Mouse (Mus musculus): ENCODE results near the gene Csde1. TPM values are rescaled to one million over a fixed set of nuclear protein-coding genes. Genes with fewer than 3 reads are reported as not detected.
A peak's percentile ranks its signal among the peaks of the same experiment; 100 is the strongest.

Gene Csde1
- polyA plus RNA-seq, 1 experiment from 2014 or later = 314 TPM

DNA sequence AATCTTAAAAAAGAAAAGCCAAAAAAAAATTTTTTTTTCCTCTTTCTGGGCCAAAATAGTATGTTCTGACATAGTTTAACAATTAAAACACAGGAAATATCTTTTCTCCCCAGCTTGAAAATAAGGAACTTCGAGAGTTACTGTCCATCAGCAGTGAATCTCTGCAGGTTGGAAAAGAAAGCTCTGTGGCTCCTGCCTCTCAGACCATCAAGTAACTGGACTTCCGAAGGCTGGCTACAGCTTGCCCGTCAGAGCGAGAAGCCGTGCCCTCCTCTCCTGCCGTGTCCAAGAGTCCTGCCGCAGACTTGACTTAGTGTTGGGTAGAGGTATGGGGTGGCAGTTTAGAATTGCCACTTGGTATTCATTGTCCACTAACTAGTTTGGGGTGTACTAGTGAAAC is 18.6 kb upstream of the Csde1 start:
- H3K4me3 ChIP-seq = no peak overlapping the region
- no peak overlapping the region for H3K27ac ChIP-seq (replicated peaks)
- ATAC-seq (ENCODE audit: low FRiP score, low read depth) = no peak
- 95% methylated on average over 7 of the region's 7 CpGs for WGBS
- H3K27me3 ChIP-seq = no peaks in the 10 kb centered on the region
- peaks cover 67% of the 10 kb centered on the region for H3K36me3 ChIP-seq
- H3K9me3 ChIP-seq = no peaks in the 10 kb centered on the region
- H3K4me1 ChIP-seq (replicated peaks) = peaks cover 12% of the 10 kb centered on the region
- H3K4me2 ChIP-seq = no peak overlapping the region
- no peak overlapping the region for H3K9ac ChIP-seq

- Histone ChIP-seq H3K9ac (no peak overlapping the region), H3K4me2 (no peak overlapping the region), H3K4me3 (no peak overlapping the region), H3K27me3 (no peaks in the 10 kb centered on the region), H3K36me3 (no peaks in the 10 kb centered on the region), H3K4me1 (replicated peaks) (peaks cover 14% of the 10 kb centered on the region), H3K9me3 (no peaks in the 10 kb centered on the region), H3K27ac (replicated peaks) (no peak overlapping the region)
- WGBS = 68% methylated on average over 2 of the region's 2 CpGs
- ATAC-seq (ENCODE audit: low FRiP score, low read depth) = no peak
These were observed 2.9 kb upstream of the Csde1 start for GRCm38 (mm10) chr3:103017350-103017749.

DNA sequence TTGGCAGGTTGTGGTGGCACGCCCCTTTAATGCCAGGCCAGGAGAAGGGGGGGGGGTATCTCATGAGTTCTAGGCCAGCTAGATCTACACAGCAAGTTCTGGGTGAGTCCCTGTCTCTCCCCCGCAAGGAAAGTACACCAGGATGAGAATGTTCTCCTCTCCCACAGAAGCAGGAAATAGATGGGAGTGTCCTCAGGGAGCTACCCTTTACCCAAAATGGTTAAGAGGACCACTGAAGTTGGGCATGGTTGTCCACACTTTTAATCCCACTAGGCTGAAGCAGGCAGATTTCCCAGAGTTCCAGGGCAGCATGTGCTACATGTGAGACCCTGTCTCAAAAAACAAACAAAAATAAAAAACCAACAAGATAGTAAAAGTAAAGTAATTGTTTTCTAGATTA is 764 bp upstream of the Csde1 start:
- Histone ChIP-seq H3K9ac (no peak overlapping the region), H3K36me3 (no peaks in the 10 kb centered on the region), H3K27me3 (no peaks in the 10 kb centered on the region), H3K4me3 (peak overlapping the region; percentile 70), H3K4me1 (replicated peaks) (peaks cover 26% of the 10 kb centered on the region), H3K9me3 (no peaks in the 10 kb centered on the region), H3K4me2 (peak overlapping the region; percentile 65), H3K27ac (replicated peaks) (peak overlapping the region; percentile 97)
- ATAC-seq (ENCODE audit: low FRiP score, low read depth) = no peak
- WGBS = 94% methylated on average over 2 of the region's 2 CpGs

DNA sequence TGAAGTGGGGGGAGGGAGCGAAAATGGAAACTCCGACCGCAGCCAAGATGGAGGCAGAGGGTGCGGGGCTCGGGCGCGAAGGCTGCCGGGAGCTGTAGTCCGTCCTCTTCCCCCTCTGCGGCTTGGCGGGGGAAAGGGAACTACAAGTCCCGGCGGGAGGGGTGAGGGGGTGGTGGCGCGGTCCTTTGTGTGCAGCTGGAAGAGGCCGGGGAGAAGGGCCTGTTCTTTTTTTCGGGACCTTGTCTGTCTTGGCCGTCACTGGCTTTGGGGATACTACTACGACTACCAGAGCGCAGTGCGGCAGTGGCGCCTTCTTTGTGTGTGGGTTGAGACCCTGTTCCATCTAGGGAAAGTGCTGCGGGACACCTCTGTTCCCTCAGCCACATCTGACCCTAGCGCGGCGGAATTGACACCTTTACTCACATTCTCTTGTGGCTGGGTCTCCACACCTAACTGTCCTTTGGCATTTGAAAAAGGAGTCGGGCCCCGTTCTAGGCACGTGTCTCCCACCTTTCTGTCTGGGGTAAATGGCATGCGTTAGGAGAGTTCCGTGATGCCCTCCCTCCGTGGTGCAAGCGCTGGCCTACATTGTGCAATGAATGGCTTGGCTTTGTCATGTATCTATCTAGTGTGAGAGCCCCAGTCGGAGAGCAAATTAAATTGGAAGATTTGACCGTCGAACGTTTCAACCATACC is 865 bp downstream of the Csde1 start:
- H3K4me3 ChIP-seq = peak overlapping the region; percentile 70
- peak overlapping the region; percentile 97 for H3K27ac ChIP-seq (replicated peaks)
- under 1% methylated on average over 36 of the region's 37 CpGs for WGBS
- H3K9me3 ChIP-seq = no peaks in the 10 kb centered on the region
- ATAC-seq (ENCODE audit: low FRiP score, low read depth) = peak; percentile 95
- H3K36me3 ChIP-seq = no peaks in the 10 kb centered on the region
- H3K4me2 ChIP-seq = peak overlapping the region; percentile 65
- peaks cover 26% of the 10 kb centered on the region for H3K4me1 ChIP-seq (replicated peaks)
- H3K9ac ChIP-seq = peak overlapping the region; percentile 95
- H3K27me3 ChIP-seq = no peaks in the 10 kb centered on the region

GRCm38 (mm10) chr3:103026174-103026573 is 5.9 kb downstream of the Csde1 start:
- no peaks in the 10 kb centered on the region for H3K27me3 ChIP-seq
- 98% methylated on average over 1 of the region's 1 CpGs for WGBS
- H3K4me3 ChIP-seq = no peak overlapping the region

GRCm38 (mm10) chr3:103040285-103040684 is 20.1 kb downstream of the Csde1 start:
- H3K9me3 ChIP-seq = no peaks in the 10 kb centered on the region
- no peak overlapping the region for H3K27ac ChIP-seq (replicated peaks)
- no peak for ATAC-seq (ENCODE audit: low FRiP score, low read depth)
- no peak overlapping the region for H3K4me3 ChIP-seq
- H3K9ac ChIP-seq = no peak overlapping the region
- H3K4me1 ChIP-seq (replicated peaks) = no peaks in the 10 kb centered on the region
- no peak overlapping the region for H3K4me2 ChIP-seq
- peaks cover 42% of the 10 kb centered on the region for H3K36me3 ChIP-seq
- WGBS = 95% methylated on average over 6 of the region's 6 CpGs
- no peaks in the 10 kb centered on the region for H3K27me3 ChIP-seq

More at GRCm38 (mm10) chr3:103026174-103026573, 5.9 kb downstream of the Csde1 start:
- H3K4me2 ChIP-seq = no peak overlapping the region
- no peak overlapping the region for H3K27ac ChIP-seq (replicated peaks)
- no peak overlapping the region for H3K9ac ChIP-seq
- H3K9me3 ChIP-seq = no peaks in the 10 kb centered on the region
- peaks cover 20% of the 10 kb centered on the region for H3K36me3 ChIP-seq
- ATAC-seq (ENCODE audit: low FRiP score, low read depth) = no peak
- H3K4me1 ChIP-seq (replicated peaks) = peaks cover 20% of the 10 kb centered on the region

DNA sequence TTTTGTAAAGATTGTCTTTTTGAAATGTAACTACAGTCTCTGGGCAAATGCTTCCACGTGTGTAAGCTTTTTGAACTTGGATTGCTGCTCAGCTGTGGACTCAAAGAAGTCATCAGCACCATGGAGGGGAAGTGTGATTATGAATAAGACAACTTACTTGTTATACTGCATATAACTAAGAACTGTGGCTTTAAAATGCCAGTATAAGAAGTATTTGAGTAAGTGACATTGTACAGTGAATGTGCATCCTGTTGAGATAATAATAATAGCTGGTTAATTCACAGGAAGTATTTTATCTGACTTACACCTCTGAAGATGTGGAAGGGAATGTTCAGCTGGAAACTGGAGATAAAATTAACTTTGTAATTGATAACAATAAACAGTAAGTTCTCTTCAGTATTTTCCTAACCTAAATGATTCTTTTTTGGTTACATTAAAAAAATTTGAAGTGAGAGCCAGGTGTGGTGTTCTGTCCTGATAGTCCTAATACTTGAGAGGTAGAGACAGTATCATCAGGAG is 20.7 kb downstream of the Csde1 start:
- Histone ChIP-seq H3K9me3 (no peaks in the 10 kb centered on the region), H3K4me3 (no peak overlapping the region), H3K27me3 (no peaks in the 10 kb centered on the region), H3K4me2 (no peak overlapping the region), H3K36me3 (peaks cover 46% of the 10 kb centered on the region), H3K4me1 (replicated peaks) (no peaks in the 10 kb centered on the region), H3K27ac (replicated peaks) (no peak overlapping the region), H3K9ac (no peak overlapping the region)
- no peak for ATAC-seq (ENCODE audit: low FRiP score, low read depth)
- WGBS = 95% methylated on average over 1 of the region's 1 CpGs

DNA sequence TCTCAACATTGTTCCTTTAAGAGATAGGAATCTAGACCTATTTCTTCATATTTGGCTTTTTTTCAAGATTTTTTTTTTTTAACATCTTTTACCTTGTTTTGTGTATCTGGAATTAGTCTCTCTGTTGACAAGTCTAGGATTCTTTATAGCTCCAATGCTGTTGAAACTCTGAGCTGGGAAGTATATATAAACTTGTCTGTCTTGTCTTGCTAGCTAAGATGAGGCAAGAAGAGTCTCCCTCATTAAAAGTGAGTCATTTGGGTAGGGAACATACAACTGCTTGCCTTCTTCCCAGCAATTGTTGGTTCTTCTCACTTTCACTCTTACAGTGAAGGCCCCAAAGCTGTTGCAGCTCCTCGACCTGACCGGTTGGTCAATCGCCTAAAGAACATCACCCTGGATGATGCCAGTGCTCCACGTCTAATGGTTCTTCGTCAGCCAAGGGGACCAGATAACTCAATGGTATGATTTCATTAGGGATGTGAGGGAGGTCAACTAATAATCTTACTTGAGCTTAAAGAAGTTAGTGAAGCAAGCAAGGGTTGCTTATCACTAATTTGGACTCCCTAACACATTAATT is 35.9 kb downstream of the Csde1 start:
- ATAC-seq (ENCODE audit: low FRiP score, low read depth) = no peak
- Histone ChIP-seq H3K27me3 (no peaks in the 10 kb centered on the region), H3K9ac (no peak overlapping the region), H3K4me3 (no peak overlapping the region), H3K9me3 (no peaks in the 10 kb centered on the region), H3K4me2 (no peak overlapping the region), H3K4me1 (replicated peaks) (peaks cover 15% of the 10 kb centered on the region), H3K36me3 (peaks cover 65% of the 10 kb centered on the region), H3K27ac (replicated peaks) (no peak overlapping the region)
- WGBS = 91% methylated on average over 5 of the region's 5 CpGs

GRCm38 (mm10) chr3:103057752-103058151 is 37.5 kb downstream of the Csde1 start:
- peak overlapping the region; percentile 77 for H3K4me2 ChIP-seq
- peak overlapping the region; percentile 25 for H3K9ac ChIP-seq
- H3K27me3 ChIP-seq = no peaks in the 10 kb centered on the region
- H3K4me1 ChIP-seq (replicated peaks) = peaks cover 15% of the 10 kb centered on the region
- H3K9me3 ChIP-seq = no peaks in the 10 kb centered on the region
- H3K27ac ChIP-seq (replicated peaks) = peak overlapping the region; percentile 94
- peak overlapping the region; percentile 84 for H3K4me3 ChIP-seq
- 1% methylated on average over 10 of the region's 10 CpGs for WGBS
- H3K36me3 ChIP-seq = peaks cover 65% of the 10 kb centered on the region
- peak; percentile 72 for ATAC-seq (ENCODE audit: low FRiP score, low read depth)

- H3K36me3 ChIP-seq = peaks cover 67% of the 10 kb centered on the region
- 3% methylated on average over 46 of the region's 46 CpGs for WGBS
- peak within 1 kb of the TSS; percentile 77 for H3K4me2 ChIP-seq
- no peaks in the 10 kb centered on the region for H3K9me3 ChIP-seq
- H3K4me3 ChIP-seq = peak within 1 kb of the TSS; percentile 84
- ATAC-seq (ENCODE audit: low FRiP score, low read depth) = peak; percentile 99
- H3K27me3 ChIP-seq = no peaks in the 10 kb centered on the region
- H3K27ac ChIP-seq (replicated peaks) = peak within 1 kb of the TSS; percentile 94
- H3K9ac ChIP-seq = peak within 1 kb of the TSS; percentile 85
- peaks cover 15% of the 10 kb centered on the region for H3K4me1 ChIP-seq (replicated peaks)
These were observed 38.3 kb downstream of the Csde1 start, which contains the start of gene Nras for GRCm38 (mm10) chr3:103058207-103059157. Nras (plus strand) TSS chr3:103058285.

DNA sequence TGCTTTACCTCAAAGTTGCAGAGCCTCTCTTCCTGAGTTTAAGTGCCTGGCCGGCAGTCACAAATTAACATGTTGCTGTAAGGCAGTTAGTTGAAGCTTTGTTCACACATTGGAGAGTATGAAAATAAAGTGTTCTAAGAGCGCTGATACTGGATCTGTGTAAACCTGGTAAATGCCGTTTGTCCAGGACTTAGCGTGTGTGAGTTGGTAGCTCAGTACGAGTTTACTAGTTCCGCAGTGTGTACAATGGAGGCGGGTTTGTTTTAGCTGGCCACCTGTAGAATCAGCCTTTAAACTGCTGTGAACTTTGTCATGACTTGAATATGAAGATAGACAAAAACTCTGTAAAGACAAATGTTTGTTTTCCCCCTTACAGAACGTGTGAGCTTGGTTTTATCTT is 46.7 kb downstream of the Csde1 start:
- Histone ChIP-seq H3K36me3 (peaks cover 50% of the 10 kb centered on the region), H3K4me3 (no peak overlapping the region)

More for the DNA sequence above, 46.7 kb downstream of the Csde1 start:
- Histone ChIP-seq H3K4me1 (replicated peaks) (no peaks in the 10 kb centered on the region), H3K27ac (replicated peaks) (no peak overlapping the region), H3K4me2 (no peak overlapping the region), H3K27me3 (no peaks in the 10 kb centered on the region), H3K9ac (no peak overlapping the region), H3K9me3 (no peaks in the 10 kb centered on the region)
- no peak for ATAC-seq (ENCODE audit: low FRiP score, low read depth)
- WGBS = 92% methylated on average over 8 of the region's 8 CpGs

Measured in hindbrain, embryonic 15.5 days (tissue).